Mouse (Mus musculus) liver, postnatal 0 days (tissue): Measurements from ENCODE around the gene Ldah. TPM values are rescaled to one million over a fixed set of nuclear protein-coding genes. Genes with fewer than 3 reads are reported as not detected.

ENCODE experiments used
- ATAC-seq: fragments of 200-750 bp; cut with Nextera tagmentation; 2 replicates; pipeline ENCODE4 v1.8.0; 2017; ENCODE audit warnings: mild to moderate bottlenecking, moderate library complexity
- DNase-seq: peaks from one replicate; pipeline ENCODE4 v3.0.0-alpha.2; 2016
- H3K27ac ChIP-seq: fragments of 300-500 bp; sonication (generic); 2 replicates; pipeline ENCODE4 v1.5.1; 2014; ENCODE audit warnings: antibody characterized with exemption, moderate library complexity, mild to moderate bottlenecking, low read depth
- H3K27me3 ChIP-seq: fragments of 300-500 bp; sonication (generic); 2 replicates; pipeline ENCODE4 v1.6.1; 2014; ENCODE audit warnings: low read length, control low read depth, mixed read lengths; ENCODE audit not compliant: insufficient read depth
- H3K36me3 ChIP-seq: fragments of 300-500 bp; sonication (generic); replicated peaks from 2 replicates; pipeline ENCODE4 v1.6.1; 2014; ENCODE audit warnings: mild to moderate bottlenecking, control low read depth, low read length, moderate library complexity, mixed read lengths; ENCODE audit not compliant: insufficient read depth
- H3K4me1 ChIP-seq: fragments of 300-500 bp; sonication (generic); 2 replicates; pipeline ENCODE4 v1.6.1; 2014; ENCODE audit warnings: antibody characterized with exemption, mild to moderate bottlenecking, control low read depth; ENCODE audit not compliant: insufficient read depth
- H3K4me2 ChIP-seq: fragments of 300-500 bp; sonication (generic); 2 replicates; pipeline ENCODE4 v1.6.1; 2014; ENCODE audit warnings: low read depth, mild to moderate bottlenecking, low read length, moderate library complexity, mixed read lengths
- H3K4me3 ChIP-seq: fragments of 300-500 bp; sonication (generic); 2 replicates; pipeline ENCODE4 v1.5.1; 2014; ENCODE audit warnings: low read depth, low read length
- H3K9ac ChIP-seq: fragments of 300-500 bp; sonication (generic); replicated peaks from 2 replicates; pipeline ENCODE4 v1.6.1; 2014; ENCODE audit warnings: mild to moderate bottlenecking, moderate library complexity
- H3K9me3 ChIP-seq: fragments of 300-500 bp; sonication (generic); 2 replicates; pipeline ENCODE4 v1.6.1; 2016; ENCODE audit warnings: mild to moderate bottlenecking, control low read depth, low read length, mixed read lengths
- CTCF ChIP-seq: sonication (generic); IDR thresholded peaks from 2 replicates; pipeline ENCODE4 v1.5.1; 2016; ENCODE audit warnings: antibody characterized with exemption, low read depth
- EP300 ChIP-seq: IDR thresholded peaks from 2 replicates; pipeline ENCODE4 v1.6.1; 2016; ENCODE audit warnings: antibody characterized with exemption, low read depth, mild to moderate bottlenecking
- WGBS: fragments of 180-500 bp; shearing (Covaris S2); extraction: QIAGEN DNeasy Blood & Tissue Kit; methylation state at CpG from one replicate; pipeline ENCODE4 v1.1.7; 2014; ENCODE audit not compliant: insufficient replicate concordance; 5-methylcytosine and 5-hydroxymethylcytosine counted together
- polyA plus RNA-seq: library from polyadenylated mRNA; unstranded; fragments of >200 nt; fragmentation: Nextera tagmentation; extraction: Ambion mirVana; gene quantifications from 2 replicates; pipeline ENCODE4 v1.2.1, GENCODE M21; 2015

Gene Ldah
- polyA plus RNA-seq, 1 experiment from 2014 or later: 23.9 TPM

- ATAC-seq: 0 out of 2 replicates have a peak, but pooled peaks have one; percentile 18
- TF ChIP-seq EP300: no peak
- TF ChIP-seq CTCF: no peak
- H3K9ac ChIP-seq: no peak overlapping the region
- peaks cover 10% of the 10 kb centered on the region; the same call in 1 of the 2 replicates for H3K4me1 ChIP-seq
- H3K36me3 ChIP-seq: 0 out of 2 replicates have a peak, but pooled peaks cover 7% of the 10 kb centered on the region
- H3K27ac ChIP-seq: no peak overlapping the region; the same call in 1 of the 2 replicates
- H3K4me3 ChIP-seq: no peak overlapping the region
- 67% methylated on average over 4 of the region's 4 CpGs for WGBS
- no peaks in the 10 kb centered on the region for H3K27me3 ChIP-seq
- DNase-seq: no peak
- H3K9me3 ChIP-seq: no peaks in the 10 kb centered on the region
- H3K4me2 ChIP-seq: no peak overlapping the region
These were observed 126.4 kb downstream of the Ldah start for GRCm38 (mm10) chr12:8334261-8334660.

Other genes with a start within 250 kb of the Ldah start
- gene Apob, start 230.5 kb upstream of the Ldah start, polyA plus RNA-seq: 178 and 219 TPM in 2 replicates
- not detected in 2 replicates for gene Gdf7, start 93.8 kb downstream of the Ldah start, polyA plus RNA-seq
- 3.2 and 3.7 TPM in 2 replicates for gene Hs1bp3, start 105.3 kb downstream of the Ldah start, polyA plus RNA-seq